Mouse (Mus musculus): ENCODE data around the gene Pnrc1.
A peak's percentile ranks its signal among the peaks of the same experiment; 100 is the strongest.

DNA sequence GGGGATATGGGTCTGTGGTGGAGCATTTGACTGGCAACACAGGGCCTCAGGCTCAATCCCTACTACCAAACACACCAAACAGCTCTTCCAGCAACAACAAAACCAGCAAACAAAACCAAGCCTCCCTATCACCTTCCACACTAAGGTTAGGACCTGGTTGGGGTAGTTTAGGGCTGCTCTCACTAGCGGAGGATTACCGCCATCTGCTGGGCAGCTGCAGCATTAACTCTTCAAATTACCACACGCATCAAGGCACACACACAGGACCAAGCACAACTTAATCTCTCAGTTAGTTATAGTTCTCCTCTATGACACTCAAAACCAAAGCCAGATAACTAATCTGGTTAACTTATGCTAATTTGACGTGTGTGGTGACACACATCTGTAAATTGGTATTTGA lies 85.3 kb downstream of the Pnrc1 start:
- TF ChIP-seq CTCF (IDR thresholded peaks at IDR 0.05) (peak; percentile 81), EP300 (IDR thresholded peaks at IDR 0.05; ENCODE audit: insufficient read depth, low read depth, low read length) (0 out of 2 replicates have a peak, but pooled peaks have one; percentile 30), POLR2A (IDR thresholded peaks at IDR 0.05; ENCODE audit: insufficient read depth, low read depth, low read length) (no peak)

Measured in heart, adult 2 months (tissue).